Mouse (Mus musculus) olfactory bulb, adult 2 months (tissue): ENCODE measurements at regions not wholly inside any gene's neighbourhood (a gene's known extent, or its start where the extent isn't known, plus 50 kb on each side); places are given as distances from the start of the nearest gene placed in this dataset.

ENCODE experiments used
- CTCF ChIP-seq: fragments of 200-500 bp; IDR thresholded peaks from 2 replicates; pipeline ENCODE4 v1.5.1; 2012; ENCODE audit warnings: low read depth, mild to moderate bottlenecking, low read length, moderate library complexity; ENCODE audit not compliant: insufficient read depth
- POLR2A ChIP-seq: fragments of 200-500 bp; IDR thresholded peaks from 2 replicates; pipeline ENCODE4 v1.6.1; 2012; ENCODE audit warnings: mild to moderate bottlenecking, low read depth, low read length, moderate library complexity; ENCODE audit not compliant: insufficient read depth

DNA sequence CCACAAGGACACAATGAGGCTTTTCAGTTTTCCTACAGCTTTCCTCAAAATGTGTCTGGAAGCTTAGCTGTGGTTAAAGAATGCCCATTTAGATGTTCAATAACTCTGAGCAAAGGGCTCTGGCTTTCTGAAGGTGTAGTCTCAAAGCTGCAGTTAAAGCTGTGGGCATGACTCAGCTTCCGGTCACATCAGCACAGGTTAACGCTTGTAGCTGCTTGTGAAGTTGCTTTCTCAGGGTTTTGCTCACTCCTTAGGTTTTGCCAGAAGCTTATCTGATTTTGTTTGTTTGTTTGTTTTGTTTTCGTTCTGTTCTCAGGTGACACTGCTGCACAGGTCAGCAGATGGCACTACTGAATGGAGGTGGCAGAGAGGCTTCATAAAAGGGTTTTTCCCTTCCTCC, 444.2 kb downstream of the Ets1 start:
- TF ChIP-seq CTCF (no peak), POLR2A (no peak)
